Mouse (Mus musculus) ES-Bruce4 (cell line): ENCODE results near the gene Cfap61.

Experiments used
- CTCF ChIP-seq: IDR thresholded peaks from one replicate; pipeline ENCODE4 v1.8.1; 2011; ENCODE audit warnings: low read depth, low read length
- POLR2A ChIP-seq: IDR thresholded peaks from one replicate; pipeline ENCODE4 v1.8.1; 2011; ENCODE audit warnings: low read length; ENCODE audit not compliant: insufficient read depth

DNA sequence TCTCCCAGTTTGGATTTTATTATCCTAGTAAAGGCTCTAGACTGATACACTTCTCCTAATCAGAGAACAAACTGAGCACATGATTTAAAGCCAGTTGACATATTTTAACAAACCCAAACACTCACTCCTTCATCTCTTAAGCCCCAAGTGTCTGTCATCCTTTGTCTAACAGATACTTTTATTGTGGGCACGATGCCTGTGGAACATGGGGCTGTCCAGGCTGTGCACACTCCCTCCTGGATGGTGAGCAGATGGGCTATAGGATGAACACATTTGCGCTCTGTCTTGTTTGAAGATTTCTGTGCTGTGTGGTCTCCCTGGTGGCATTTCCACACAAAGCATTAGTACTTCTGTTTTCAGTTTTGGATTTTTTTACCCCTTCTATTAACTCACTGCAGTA is 293.9 kb downstream of the Cfap61 start:
- no peak for TF ChIP-seq CTCF
- no peak for TF ChIP-seq POLR2A
